Mouse (Mus musculus): ENCODE measurements around the gene Slc4a10. TPM values are rescaled to one million over a fixed set of nuclear protein-coding genes. Genes with fewer than 3 reads are reported as not detected.

Gene Slc4a10
- polyA plus RNA-seq, 1 experiment from 2014 or later, result not detected

GRCm38 (mm10) chr2:62293846-62294245 lies 247.6 kb downstream of the Slc4a10 start:
- no peaks in the 10 kb centered on the region for H3K36me3 ChIP-seq (ENCODE audit: control insufficient read depth, insufficient read depth)
- no peaks in the 10 kb centered on the region for H3K27me3 ChIP-seq (ENCODE audit: control insufficient read depth, insufficient read depth, low read depth, low read length)
- no peak overlapping the region for H3K27ac ChIP-seq (ENCODE audit: low read length)
- no peak overlapping the region for H3K4me3 ChIP-seq (ENCODE audit: low read depth, low read length)
- H3K9ac ChIP-seq (ENCODE audit: low read depth, low read length), result no peak overlapping the region
- H3K4me2 ChIP-seq (ENCODE audit: low read depth, low read length), result no peak overlapping the region
- ATAC-seq (ENCODE audit: low read depth), result no peak
- H3K4me1 ChIP-seq (ENCODE audit: control insufficient read depth, low read depth, low read length), result no peaks in the 10 kb centered on the region
- WGBS (ENCODE audit: insufficient replicate concordance), result 19% methylated on average over 2 of the region's 2 CpGs
- H3K9me3 ChIP-seq (replicated peaks; ENCODE audit: control insufficient read depth, low read length), result no peaks in the 10 kb centered on the region

GRCm38 (mm10) chr2:62301716-62302115 lies 255.5 kb downstream of the Slc4a10 start:
- Histone ChIP-seq H3K4me3 (ENCODE audit: low read depth, low read length) (no peak overlapping the region), H3K36me3 (ENCODE audit: control insufficient read depth, insufficient read depth) (no peaks in the 10 kb centered on the region), H3K4me1 (ENCODE audit: control insufficient read depth, low read depth, low read length) (no peaks in the 10 kb centered on the region), H3K9ac (ENCODE audit: low read depth, low read length) (no peak overlapping the region), H3K27ac (ENCODE audit: low read length) (no peak overlapping the region), H3K9me3 (replicated peaks; ENCODE audit: control insufficient read depth, low read length) (no peaks in the 10 kb centered on the region), H3K4me2 (ENCODE audit: low read depth, low read length) (no peak overlapping the region), H3K27me3 (ENCODE audit: control insufficient read depth, insufficient read depth, low read depth, low read length) (no peaks in the 10 kb centered on the region)
- 79% methylated on average over 2 of the region's 2 CpGs for WGBS (ENCODE audit: insufficient replicate concordance)
- ATAC-seq (ENCODE audit: low read depth), result no peak

- Histone ChIP-seq H3K4me2 (ENCODE audit: low read depth, low read length) (no peak overlapping the region), H3K9me3 (replicated peaks; ENCODE audit: control insufficient read depth, low read length) (no peaks in the 10 kb centered on the region), H3K9ac (ENCODE audit: low read depth, low read length) (no peak overlapping the region), H3K27me3 (ENCODE audit: control insufficient read depth, insufficient read depth, low read depth, low read length) (no peaks in the 10 kb centered on the region), H3K36me3 (ENCODE audit: control insufficient read depth, insufficient read depth) (no peaks in the 10 kb centered on the region), H3K4me1 (ENCODE audit: control insufficient read depth, low read depth, low read length) (no peaks in the 10 kb centered on the region), H3K4me3 (ENCODE audit: low read depth, low read length) (no peak overlapping the region), H3K27ac (ENCODE audit: low read length) (no peak overlapping the region)
- no peak for ATAC-seq (ENCODE audit: low read depth)
- 65% methylated on average over 5 of the region's 5 CpGs for WGBS (ENCODE audit: insufficient replicate concordance)
Observed at GRCm38 (mm10) chr2:62306978-62307377, 260.7 kb downstream of the Slc4a10 start.

- no peak for ATAC-seq (ENCODE audit: low read depth)
- Histone ChIP-seq H3K4me1 (ENCODE audit: control insufficient read depth, low read depth, low read length) (no peaks in the 10 kb centered on the region), H3K4me2 (ENCODE audit: low read depth, low read length) (no peak overlapping the region), H3K9me3 (replicated peaks; ENCODE audit: control insufficient read depth, low read length) (no peaks in the 10 kb centered on the region), H3K27ac (ENCODE audit: low read length) (no peak overlapping the region), H3K36me3 (ENCODE audit: control insufficient read depth, insufficient read depth) (no peaks in the 10 kb centered on the region), H3K9ac (ENCODE audit: low read depth, low read length) (no peak overlapping the region), H3K27me3 (ENCODE audit: control insufficient read depth, insufficient read depth, low read depth, low read length) (no peaks in the 10 kb centered on the region), H3K4me3 (ENCODE audit: low read depth, low read length) (no peak overlapping the region)
- 64% methylated on average over 2 of the region's 2 CpGs for WGBS (ENCODE audit: insufficient replicate concordance)
Observed at GRCm38 (mm10) chr2:62307477-62307876, 261.2 kb downstream of the Slc4a10 start.

GRCm38 (mm10) chr2:62316930-62317329 lies 270.7 kb downstream of the Slc4a10 start:
- no peak overlapping the region for H3K9ac ChIP-seq (ENCODE audit: low read depth, low read length)
- H3K36me3 ChIP-seq (ENCODE audit: control insufficient read depth, insufficient read depth), result no peaks in the 10 kb centered on the region
- H3K27me3 ChIP-seq (ENCODE audit: control insufficient read depth, insufficient read depth, low read depth, low read length), result no peaks in the 10 kb centered on the region
- H3K4me3 ChIP-seq (ENCODE audit: low read depth, low read length), result no peak overlapping the region
- 16% methylated on average over 2 of the region's 2 CpGs for WGBS (ENCODE audit: insufficient replicate concordance)
- no peaks in the 10 kb centered on the region for H3K9me3 ChIP-seq (replicated peaks; ENCODE audit: control insufficient read depth, low read length)
- H3K27ac ChIP-seq (ENCODE audit: low read length), result no peak overlapping the region
- H3K4me1 ChIP-seq (ENCODE audit: control insufficient read depth, low read depth, low read length), result no peaks in the 10 kb centered on the region
- no peak overlapping the region for H3K4me2 ChIP-seq (ENCODE audit: low read depth, low read length)
- ATAC-seq (ENCODE audit: low read depth), result no peak

GRCm38 (mm10) chr2:62319489-62319888 lies 273.2 kb downstream of the Slc4a10 start:
- 36% methylated on average over 3 of the region's 3 CpGs for WGBS (ENCODE audit: insufficient replicate concordance)
- no peak for ATAC-seq (ENCODE audit: low read depth)

GRCm38 (mm10) chr2:62323078-62323637 lies 276.9 kb downstream of the Slc4a10 start:
- Histone ChIP-seq H3K4me1 (ENCODE audit: control insufficient read depth, low read depth, low read length) (no peaks in the 10 kb centered on the region), H3K9me3 (replicated peaks; ENCODE audit: control insufficient read depth, low read length) (no peaks in the 10 kb centered on the region), H3K4me2 (ENCODE audit: low read depth, low read length) (no peak overlapping the region), H3K27me3 (ENCODE audit: control insufficient read depth, insufficient read depth, low read depth, low read length) (no peaks in the 10 kb centered on the region), H3K9ac (ENCODE audit: low read depth, low read length) (no peak overlapping the region), H3K27ac (ENCODE audit: low read length) (no peak overlapping the region), H3K36me3 (ENCODE audit: control insufficient read depth, insufficient read depth) (no peaks in the 10 kb centered on the region), H3K4me3 (ENCODE audit: low read depth, low read length) (no peak overlapping the region)
- no peak for ATAC-seq (ENCODE audit: low read depth)
- 66% methylated on average over 9 of the region's 9 CpGs for WGBS (ENCODE audit: insufficient replicate concordance)

More at GRCm38 (mm10) chr2:62319489-62319888, 273.2 kb downstream of the Slc4a10 start:
- Histone ChIP-seq H3K9ac (ENCODE audit: low read depth, low read length) (no peak overlapping the region), H3K4me3 (ENCODE audit: low read depth, low read length) (no peak overlapping the region), H3K36me3 (ENCODE audit: control insufficient read depth, insufficient read depth) (no peaks in the 10 kb centered on the region), H3K4me1 (ENCODE audit: control insufficient read depth, low read depth, low read length) (no peaks in the 10 kb centered on the region), H3K9me3 (replicated peaks; ENCODE audit: control insufficient read depth, low read length) (no peaks in the 10 kb centered on the region), H3K4me2 (ENCODE audit: low read depth, low read length) (no peak overlapping the region), H3K27ac (ENCODE audit: low read length) (no peak overlapping the region), H3K27me3 (ENCODE audit: control insufficient read depth, insufficient read depth, low read depth, low read length) (no peaks in the 10 kb centered on the region)

- no peaks in the 10 kb centered on the region for H3K4me1 ChIP-seq (ENCODE audit: control insufficient read depth, low read depth, low read length)
- H3K27me3 ChIP-seq (ENCODE audit: control insufficient read depth, insufficient read depth, low read depth, low read length), result no peaks in the 10 kb centered on the region
- H3K27ac ChIP-seq (ENCODE audit: low read length), result no peak overlapping the region
- no peak overlapping the region for H3K4me2 ChIP-seq (ENCODE audit: low read depth, low read length)
- no peak overlapping the region for H3K9ac ChIP-seq (ENCODE audit: low read depth, low read length)
- H3K36me3 ChIP-seq (ENCODE audit: control insufficient read depth, insufficient read depth), result no peaks in the 10 kb centered on the region
- no peak overlapping the region for H3K4me3 ChIP-seq (ENCODE audit: low read depth, low read length)
- WGBS (ENCODE audit: insufficient replicate concordance), result 68% methylated on average over 2 of the region's 2 CpGs
- no peak for ATAC-seq (ENCODE audit: low read depth)
- no peaks in the 10 kb centered on the region for H3K9me3 ChIP-seq (replicated peaks; ENCODE audit: control insufficient read depth, low read length)
Observed at GRCm38 (mm10) chr2:62325388-62325787, 279.1 kb downstream of the Slc4a10 start.

GRCm38 (mm10) chr2:62331913-62332312 lies 285.7 kb downstream of the Slc4a10 start:
- Histone ChIP-seq H3K4me3 (ENCODE audit: low read depth, low read length) (no peak overlapping the region), H3K9me3 (replicated peaks; ENCODE audit: control insufficient read depth, low read length) (no peaks in the 10 kb centered on the region), H3K4me1 (ENCODE audit: control insufficient read depth, low read depth, low read length) (no peaks in the 10 kb centered on the region), H3K27me3 (ENCODE audit: control insufficient read depth, insufficient read depth, low read depth, low read length) (no peaks in the 10 kb centered on the region), H3K4me2 (ENCODE audit: low read depth, low read length) (no peak overlapping the region), H3K9ac (ENCODE audit: low read depth, low read length) (no peak overlapping the region), H3K36me3 (ENCODE audit: control insufficient read depth, insufficient read depth) (no peaks in the 10 kb centered on the region), H3K27ac (ENCODE audit: low read length) (no peak overlapping the region)
- WGBS (ENCODE audit: insufficient replicate concordance), result 35% methylated on average over 4 of the region's 4 CpGs
- no peak for ATAC-seq (ENCODE audit: low read depth)

Measured in liver, embryonic 16.5 days (tissue).